Mouse (Mus musculus) liver, embryonic 11.5 days (tissue): ENCODE measurements around the gene Msl1. TPM values are rescaled to one million over a fixed set of nuclear protein-coding genes. Genes with fewer than 3 reads are reported as not detected.

ENCODE experiments used
- ATAC-seq: fragments of 200-750 bp; cut with Nextera tagmentation; replicated peaks from 2 replicates; pipeline ENCODE4 v1.8.0; 2017; ENCODE audit warnings: moderate number of reproducible peaks, mild to moderate bottlenecking, moderate TSS enrichment, moderate library complexity; ENCODE audit not compliant: low FRiP score
- DNase-seq: peaks from one replicate; pipeline ENCODE4 v3.0.0-alpha.2; 2017; ENCODE audit warnings: low spot score
- H3K27ac ChIP-seq: fragments of 300-500 bp; sonication (generic); 2 replicates; pipeline ENCODE4 v1.5.1; 2014; ENCODE audit warnings: mild to moderate bottlenecking, low read depth, low read length, control low read depth
- H3K27me3 ChIP-seq: fragments of 300-500 bp; sonication (generic); replicated peaks from 2 replicates; pipeline ENCODE4 v1.6.1; 2014; ENCODE audit warnings: low read length, mixed read lengths; ENCODE audit not compliant: control insufficient read depth, insufficient read depth
- H3K36me3 ChIP-seq: fragments of 300-500 bp; sonication (generic); 2 replicates; pipeline ENCODE4 v1.6.1; 2014; ENCODE audit warnings: mild to moderate bottlenecking, low read length, moderate library complexity, mixed read lengths; ENCODE audit not compliant: control insufficient read depth, insufficient read depth
- H3K4me1 ChIP-seq: fragments of 300-500 bp; sonication (generic); replicated peaks from 2 replicates; pipeline ENCODE4 v1.6.1; 2014; ENCODE audit warnings: low read length, mixed read lengths; ENCODE audit not compliant: control insufficient read depth, insufficient read depth
- H3K4me2 ChIP-seq: fragments of 300-500 bp; sonication (generic); 2 replicates; pipeline ENCODE4 v1.6.1; 2014; ENCODE audit warnings: mild to moderate bottlenecking, control low read depth, moderate library complexity
- H3K4me3 ChIP-seq: fragments of 300-500 bp; sonication (generic); 2 replicates; pipeline ENCODE4 v1.5.1; 2014; ENCODE audit warnings: low read depth, low read length, control low read depth
- H3K9ac ChIP-seq: fragments of 300-500 bp; sonication (generic); 2 replicates; pipeline ENCODE4 v1.6.1; 2014; ENCODE audit warnings: low read depth, low read length, control low read depth
- H3K9me3 ChIP-seq: fragments of 300-500 bp; sonication (generic); 2 replicates; pipeline ENCODE4 v1.6.1; 2016; ENCODE audit warnings: low read length, inconsistent platforms, mixed read lengths; ENCODE audit not compliant: control insufficient read depth
- WGBS: fragments of 180-500 bp; shearing (Covaris S2); extraction: QIAGEN DNeasy Blood & Tissue Kit; methylation state at CpG from one replicate; pipeline ENCODE4 v1.1.7; 2014; 5-methylcytosine and 5-hydroxymethylcytosine counted together
- polyA plus RNA-seq: library from polyadenylated mRNA; unstranded; fragments of >200 nt; fragmentation: Nextera tagmentation; extraction: Ambion mirVana; gene quantifications from 2 replicates; pipeline ENCODE4 v1.2.1, GENCODE M21; 2014

Msl1 gene
- polyA plus RNA-seq, 1 experiment from 2014 or later = 17.7 TPM

DNA sequence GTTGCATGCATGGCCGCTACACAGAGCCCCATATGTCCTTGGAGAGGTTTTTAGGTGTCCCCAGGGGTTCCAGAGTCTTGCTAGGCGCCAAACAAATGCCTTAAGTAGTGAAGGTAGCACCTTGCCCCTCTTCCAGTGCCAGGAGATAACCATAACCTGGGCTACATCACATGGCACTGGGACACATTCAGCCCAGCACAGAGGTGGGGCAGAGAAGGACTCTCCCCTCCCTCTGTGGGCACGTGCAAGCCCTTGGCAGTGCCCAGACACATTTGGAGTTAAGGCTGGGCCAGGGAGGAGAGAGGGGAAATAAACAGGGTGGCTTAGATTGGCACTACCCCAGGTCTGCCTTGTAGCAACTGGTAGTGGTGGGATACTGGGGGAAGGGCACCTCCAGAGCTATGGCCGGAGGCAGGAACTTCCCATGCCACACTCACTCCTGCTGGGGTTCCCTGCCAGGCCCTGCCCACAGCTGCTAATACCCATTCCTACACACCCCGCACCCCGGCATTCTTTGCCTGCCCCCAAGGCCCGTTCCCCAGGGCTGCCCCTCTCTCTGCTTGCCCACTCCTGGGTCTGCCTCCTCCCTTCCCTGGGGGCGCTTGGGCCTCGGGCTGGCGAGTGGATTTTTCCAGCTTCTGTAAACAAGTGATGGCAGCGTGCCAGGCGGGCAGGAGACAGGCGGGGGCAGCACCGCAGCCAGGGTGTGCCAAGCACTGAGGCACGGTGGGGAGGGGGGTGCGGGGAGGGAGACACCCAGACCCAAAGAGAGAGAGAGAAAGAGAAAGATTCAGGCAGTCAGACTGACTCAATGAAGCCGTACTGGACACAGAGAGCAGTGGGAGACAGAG, 44.7 kb upstream of the Msl1 start:
- H3K9me3 ChIP-seq = no peaks in the 10 kb centered on the region
- H3K36me3 ChIP-seq = 0 out of 2 replicates have a peak, but pooled peaks cover 5% of the 10 kb centered on the region
- H3K4me3 ChIP-seq = peak overlapping the region; percentile 22
- peak overlapping the region; percentile 83 for H3K27ac ChIP-seq
- ATAC-seq (no peak), DNase-seq (no peak)
- H3K9ac ChIP-seq = peak overlapping the region; percentile 65
- peak overlapping the region; percentile 64 for H3K4me2 ChIP-seq
- WGBS = 50% methylated on average over 17 of the region's 17 CpGs
- peaks cover 96% of the 10 kb centered on the region for H3K4me1 ChIP-seq
- H3K27me3 ChIP-seq = no peaks in the 10 kb centered on the region

GRCm38 (mm10) chr11:98751221-98751782, 44.0 kb upstream of the Msl1 start:
- ATAC-seq (peak; percentile 84), DNase-seq (no peak)
- peaks cover 96% of the 10 kb centered on the region for H3K4me1 ChIP-seq
- H3K9ac ChIP-seq = peak overlapping the region; percentile 65
- peak overlapping the region; percentile 83 for H3K27ac ChIP-seq
- H3K4me2 ChIP-seq = peak overlapping the region; percentile 64
- no peaks in the 10 kb centered on the region for H3K9me3 ChIP-seq
- WGBS = 16% methylated on average over 6 of the region's 6 CpGs
- H3K4me3 ChIP-seq = peak overlapping the region; percentile 22
- H3K27me3 ChIP-seq = no peaks in the 10 kb centered on the region
- 0 out of 2 replicates have a peak, but pooled peaks cover 5% of the 10 kb centered on the region for H3K36me3 ChIP-seq

DNA sequence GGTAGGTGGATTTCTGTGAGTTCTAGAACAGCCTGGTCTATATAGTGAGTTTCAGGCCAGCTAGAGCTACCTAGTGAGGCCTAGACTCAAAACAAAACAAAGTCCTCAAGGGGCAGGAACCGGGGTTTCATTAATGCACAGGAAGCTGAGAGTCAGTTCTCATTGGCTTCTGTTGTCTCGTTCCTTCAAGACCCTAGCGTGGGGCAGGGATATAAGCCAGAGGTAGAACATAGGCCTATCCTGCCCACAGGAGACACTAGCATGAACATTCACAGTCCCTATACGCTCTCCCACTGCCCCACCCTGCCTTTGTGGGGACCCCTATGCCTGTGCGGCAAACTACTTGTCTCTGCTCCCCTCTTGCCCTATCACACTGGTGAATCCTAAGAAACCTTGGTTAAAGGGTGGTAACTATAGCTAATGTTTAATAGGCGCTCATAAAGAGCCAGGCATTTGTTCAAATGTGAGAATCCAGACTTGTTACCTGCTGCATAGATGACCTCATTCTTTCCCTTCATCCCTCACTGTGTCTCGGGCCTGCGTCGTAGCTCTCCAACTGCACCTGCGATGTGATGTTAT, 42.7 kb upstream of the Msl1 start:
- peak overlapping the region; percentile 64 for H3K4me2 ChIP-seq

DNA sequence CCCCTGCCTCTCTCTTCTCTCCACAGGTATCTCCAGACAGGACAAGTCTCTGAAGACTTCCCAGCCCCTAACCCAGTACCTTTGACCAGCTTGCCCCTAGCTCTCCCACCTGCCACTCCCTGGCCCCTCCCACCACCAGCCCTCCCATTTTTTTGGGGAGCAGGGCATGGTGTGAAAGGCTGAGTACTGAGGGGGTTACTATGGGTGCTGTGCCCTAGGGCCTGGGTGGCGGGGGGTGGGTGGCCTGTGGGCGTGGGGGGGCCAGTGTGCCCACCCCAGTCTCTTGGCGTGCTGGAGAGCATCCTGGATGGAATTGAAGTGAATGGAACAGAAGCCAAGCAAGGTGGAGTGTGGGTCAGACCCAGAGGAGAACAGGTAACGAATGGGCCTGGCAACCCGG, 42.1 kb upstream of the Msl1 start:
- WGBS = 90% methylated on average over 5 of the region's 5 CpGs
- H3K4me3 ChIP-seq = no peak overlapping the region
- H3K27ac ChIP-seq = peak overlapping the region; percentile 83
- DNase-seq (no peak), ATAC-seq (no peak)
- no peaks in the 10 kb centered on the region for H3K27me3 ChIP-seq
- no peaks in the 10 kb centered on the region for H3K9me3 ChIP-seq
- peaks cover 13% of the 10 kb centered on the region; the same call in 1 of the 2 replicates for H3K36me3 ChIP-seq
- H3K4me1 ChIP-seq = peaks cover 87% of the 10 kb centered on the region
- no peak overlapping the region for H3K9ac ChIP-seq
- 0 out of 2 replicates have a peak overlapping the region, but pooled peaks have one; percentile 3 for H3K4me2 ChIP-seq

More for the DNA sequence above, 42.7 kb upstream of the Msl1 start:
- DNase-seq (no peak), ATAC-seq (no peak)
- WGBS = 77% methylated on average over 10 of the region's 10 CpGs
- H3K9me3 ChIP-seq = no peaks in the 10 kb centered on the region
- H3K4me3 ChIP-seq = no peak overlapping the region
- H3K27ac ChIP-seq = peak overlapping the region; percentile 83
- peaks cover 10% of the 10 kb centered on the region; the same call in 1 of the 2 replicates for H3K36me3 ChIP-seq
- peaks cover 93% of the 10 kb centered on the region for H3K4me1 ChIP-seq
- no peaks in the 10 kb centered on the region for H3K27me3 ChIP-seq
- H3K9ac ChIP-seq = peak overlapping the region; percentile 65

DNA sequence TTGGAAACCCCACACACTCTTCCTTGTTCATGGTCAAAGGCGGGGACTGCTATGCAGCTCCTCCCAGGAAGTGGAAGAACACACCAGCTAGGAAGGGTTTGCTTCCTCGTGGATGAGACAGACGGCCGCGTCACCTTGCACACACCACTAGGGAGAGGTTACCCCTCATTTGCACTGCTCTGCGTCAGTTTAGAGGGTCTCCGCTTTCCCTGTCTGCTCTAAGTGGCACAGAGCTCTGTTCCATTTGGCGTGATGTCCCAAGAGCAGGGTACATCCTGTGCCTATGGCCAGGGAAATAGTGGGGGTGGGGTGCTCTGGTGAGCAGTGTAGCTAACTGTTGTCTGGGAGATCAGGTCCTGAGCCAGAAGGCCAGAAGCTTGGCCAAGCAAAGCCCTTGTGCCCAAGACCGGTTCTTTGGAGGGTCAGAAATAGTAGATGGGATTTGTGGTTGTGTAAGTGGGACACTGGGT, 41.1 kb upstream of the Msl1 start:
- no peaks in the 10 kb centered on the region for H3K9me3 ChIP-seq
- 45% methylated on average over 9 of the region's 9 CpGs for WGBS
- peak overlapping the region; percentile 49 for H3K4me2 ChIP-seq
- peaks cover 16% of the 10 kb centered on the region; the same call in 1 of the 2 replicates for H3K36me3 ChIP-seq
- H3K4me1 ChIP-seq = peaks cover 78% of the 10 kb centered on the region
- H3K4me3 ChIP-seq = 0 out of 2 replicates have a peak overlapping the region, but pooled peaks have one; percentile 6
- peak overlapping the region; percentile 83 for H3K27ac ChIP-seq
- H3K27me3 ChIP-seq = no peaks in the 10 kb centered on the region
- ATAC-seq (no peak), DNase-seq (no peak)
- peak overlapping the region; percentile 60 for H3K9ac ChIP-seq

- Histone ChIP-seq H3K4me2 (peak overlapping the region; percentile 49), H3K27ac (peak overlapping the region; percentile 83), H3K4me3 (no peak overlapping the region), H3K36me3 (peaks cover 16% of the 10 kb centered on the region; the same call in 1 of the 2 replicates), H3K9me3 (no peaks in the 10 kb centered on the region), H3K9ac (peak overlapping the region; percentile 60), H3K4me1 (peaks cover 73% of the 10 kb centered on the region), H3K27me3 (no peaks in the 10 kb centered on the region)
- ATAC-seq = peak; percentile 37
- 19% methylated on average over 7 of the region's 7 CpGs for WGBS
- DNase-seq = peak; percentile 80
Observed at GRCm38 (mm10) chr11:98754621-98755181, 40.6 kb upstream of the Msl1 start.

DNA sequence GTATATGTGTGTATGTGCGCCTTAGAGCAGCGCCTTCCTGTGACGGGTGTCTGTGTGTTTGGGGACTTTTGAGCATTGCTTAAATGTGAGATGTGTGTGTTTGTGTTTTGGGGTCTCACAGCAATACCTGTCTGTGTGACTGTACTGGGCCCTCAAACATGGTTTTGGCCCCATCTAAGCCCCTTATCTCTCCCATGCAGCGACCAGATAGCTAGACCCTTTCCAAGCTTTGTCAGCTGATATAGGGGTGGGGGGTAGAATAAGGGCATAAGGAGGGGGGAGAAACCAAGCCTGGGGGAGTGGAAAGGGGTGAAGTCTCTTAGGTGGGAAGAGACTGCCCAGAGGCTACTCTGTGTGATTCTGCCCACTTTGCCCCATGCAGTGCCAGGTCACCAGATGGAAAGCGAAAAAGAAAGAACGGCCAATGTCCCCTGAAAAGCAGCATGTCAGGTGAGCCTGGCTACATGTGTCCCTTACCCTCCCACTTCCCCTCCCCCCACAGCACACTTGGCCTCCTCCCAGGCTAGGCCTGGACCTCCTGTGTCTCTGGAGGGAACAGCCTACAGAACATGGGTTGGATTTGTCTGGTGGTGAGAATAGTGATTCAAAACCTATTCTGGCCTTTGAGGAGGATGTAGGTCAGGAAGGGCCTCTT, 39.5 kb upstream of the Msl1 start:
- H3K9ac ChIP-seq = peak overlapping the region; percentile 11
- H3K27me3 ChIP-seq = no peaks in the 10 kb centered on the region
- peaks cover 22% of the 10 kb centered on the region for H3K36me3 ChIP-seq
- 68% methylated on average over 6 of the region's 6 CpGs for WGBS
- peak overlapping the region; percentile 83 for H3K27ac ChIP-seq
- ATAC-seq (peak; percentile 50; the same call in 1 of the 2 replicates), DNase-seq (no peak)
- peaks cover 61% of the 10 kb centered on the region for H3K4me1 ChIP-seq
- H3K4me3 ChIP-seq = no peak overlapping the region
- no peaks in the 10 kb centered on the region for H3K9me3 ChIP-seq
- peak overlapping the region; percentile 48 for H3K4me2 ChIP-seq

GRCm38 (mm10) chr11:98756711-98757110, 38.6 kb upstream of the Msl1 start:
- Histone ChIP-seq H3K9ac (no peak overlapping the region), H3K36me3 (peaks cover 26% of the 10 kb centered on the region), H3K9me3 (no peaks in the 10 kb centered on the region), H3K27me3 (no peaks in the 10 kb centered on the region), H3K27ac (no peak overlapping the region), H3K4me2 (peak overlapping the region; percentile 48), H3K4me3 (no peak overlapping the region), H3K4me1 (peaks cover 52% of the 10 kb centered on the region)
- ATAC-seq = peak; percentile 65
- no peak for DNase-seq
- 60% methylated on average over 12 of the region's 12 CpGs for WGBS
